In the genomic region with DNA sequence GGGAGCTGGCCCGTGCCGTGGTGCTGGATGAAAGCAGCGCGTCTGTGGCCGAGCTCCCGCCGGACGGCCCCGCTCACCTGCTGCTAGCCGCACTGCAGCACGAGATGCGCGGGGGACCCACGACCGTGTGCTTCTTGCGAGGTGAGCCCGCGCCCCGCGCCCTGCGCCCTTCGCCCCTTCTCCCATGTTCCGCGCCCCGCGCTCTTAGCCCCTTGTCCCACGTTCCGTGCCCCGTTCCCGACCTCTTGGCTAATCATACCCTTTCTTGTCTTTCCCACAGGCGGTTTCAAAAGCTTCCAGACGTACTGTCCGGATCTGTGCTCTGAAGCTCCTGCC, we compare ENCODE assay signal across 8 mouse cellular contexts. TPM values are rescaled to one million over a fixed set of nuclear protein-coding genes. Genes with fewer than 3 reads are reported as not detected.
DNase-seq lines count a peak whose midpoint lies in the region; ATAC-seq and TF ChIP-seq lines count a peak whose summit lies in the region.

No protein-coding gene starts in this region.

- TF ChIP-seq EP300 in heart, postnatal 0 days (IDR thresholded peaks at IDR 0.05; ENCODE audit: low read depth) = no peak

- H3K9me3 ChIP-seq in heart, embryonic 16.5 days (replicated peaks; ENCODE audit: control insufficient read depth, low read length) = no peaks in the 10 kb centered on the region
- H3K9me3 ChIP-seq in heart, postnatal 0 days (replicated peaks; ENCODE audit: control insufficient read depth, low read length) = no peaks in the 10 kb centered on the region

- 4% methylated on average over 33 of the region's 33 CpGs for WGBS in heart, embryonic 16.5 days
- 2% methylated on average over 33 of the region's 33 CpGs for WGBS in heart, postnatal 0 days
- under 1% methylated on average over 32 of the region's 33 CpGs for WGBS in macrophage (ENCODE audit: missing documents)

- H3K79me2 ChIP-seq in macrophage (ENCODE audit: inconsistent target) = peaks cover 8% of the 10 kb centered on the region; the same call in 1 of the 2 replicates

- H3K9ac ChIP-seq in heart, embryonic 16.5 days (ENCODE audit: low read length) = peak overlapping the region; percentile 72
- H3K9ac ChIP-seq in heart, postnatal 0 days (replicated peaks; ENCODE audit: low read depth, low read length) = peak overlapping the region; percentile 60

- H3K4me1 ChIP-seq in heart, embryonic 16.5 days (ENCODE audit: control insufficient read depth, insufficient read depth, low read length) = peaks cover 8% of the 10 kb centered on the region
- no peaks in the 10 kb centered on the region for H3K4me1 ChIP-seq in heart, postnatal 0 days (ENCODE audit: control insufficient read depth, insufficient read depth)

- no peak for ATAC-seq in heart, embryonic 16.5 days (replicated peaks; ENCODE audit: extremely low read depth, insufficient read depth, low FRiP score)
- ATAC-seq in heart, postnatal 0 days (ENCODE audit: insufficient read depth, low read depth) = no peak

- H3K36me3 ChIP-seq in heart, embryonic 16.5 days (ENCODE audit: control insufficient read depth, insufficient read depth) = no peaks in the 10 kb centered on the region
- no peaks in the 10 kb centered on the region for H3K36me3 ChIP-seq in heart, postnatal 0 days (replicated peaks; ENCODE audit: control insufficient read depth, insufficient read depth, low read length)
- no peaks in the 10 kb centered on the region for H3K36me3 ChIP-seq in macrophage (ENCODE audit: inconsistent target)

- peak overlapping the region; percentile 67 for H3K27ac ChIP-seq in heart, embryonic 16.5 days (ENCODE audit: low read length)
- H3K27ac ChIP-seq in heart, postnatal 0 days (ENCODE audit: low read depth) = peak overlapping the region; percentile 61; the same call in 1 of the 2 replicates
- peak overlapping the region; percentile 60 for H3K27ac ChIP-seq in macrophage

- peak overlapping the region; percentile 61 for H3K4me3 ChIP-seq in heart, embryonic 16.5 days (ENCODE audit: low read length)
- peak overlapping the region; percentile 58 for H3K4me3 ChIP-seq in heart, postnatal 0 days (ENCODE audit: low read depth, low read length)
- H3K4me3 ChIP-seq in macrophage (ENCODE audit: inconsistent target) = peak overlapping the region; percentile 55

- H3K27me3 ChIP-seq in heart, embryonic 16.5 days (ENCODE audit: control insufficient read depth, insufficient read depth, low read length) = peaks cover 16% of the 10 kb centered on the region
- H3K27me3 ChIP-seq in heart, postnatal 0 days (ENCODE audit: control insufficient read depth, insufficient read depth, low read length) = peaks cover 12% of the 10 kb centered on the region

- H3K4me2 ChIP-seq in heart, embryonic 16.5 days (ENCODE audit: low read depth, low read length) = peak overlapping the region; percentile 91
- peak overlapping the region; percentile 85 for H3K4me2 ChIP-seq in heart, postnatal 0 days (ENCODE audit: low read depth, low read length)

- TF ChIP-seq CTCF in heart, postnatal 0 days (IDR thresholded peaks at IDR 0.05; ENCODE audit: low read depth) = no peak

- DNase-seq in heart, adult 8-10 months (ENCODE audit: low spot score) = no peak
- DNase-seq in R1 (ENCODE audit: low read depth, low spot score) = peak; percentile 65
- DNase-seq in heart, postnatal 0 days (ENCODE audit: low spot score) = no peak
- no peak for DNase-seq in thymus, postnatal 0 days (ENCODE audit: low spot score)
- DNase-seq in layer of hippocampus, postnatal 10 days (ENCODE audit: low spot score in 2 of 2) = no peak
- no peak for DNase-seq in adrenal gland, postnatal 14 days

RNA-seq across cellular contexts. Expression of a gene that starts 0.5 kb away (rescaled TPM):
- polyA plus RNA-seq in heart, embryonic 16.5 days (2015; fragmentation: Nextera tagmentation; extraction: Ambion mirVana) = 10.4 and 18.1 TPM in 2 replicates
- 1 to 10 TPM in 2 of 4 experiments, under 1 TPM in 2; 0.27 to 1.6 (median 0.69) TPM for total RNA-seq in heart, adult 8-10 months (2022)
- total RNA-seq in heart, postnatal 0 days (2014; rRNA removed; ENCODE audit: low replicate concordance) = 6.8 and 13.8 TPM in 2 replicates
- 5.1 and 7.3 TPM in 2 replicates for polyA plus RNA-seq in heart, postnatal 0 days (2015; fragmentation: Nextera tagmentation; extraction: Ambion mirVana)
- total RNA-seq in macrophage (2018; cell fraction: chromatin; rRNA removed) = 1,000 to 10,000 TPM in 2 of 26 experiments, 100 to 1,000 TPM in 18, 10 to 100 TPM in 6; 13.9 to 1,411 (median 390) TPM
- total RNA-seq in macrophage (2018; cell fraction: cytosol; rRNA removed) = 100 to 1,000 TPM in 17 of 26 experiments, 10 to 100 TPM in 6, 1 to 10 TPM in 3; 7.9 to 760 (median 199) TPM
- total RNA-seq in macrophage (2018; cell fraction: nucleus; rRNA removed) = 1,000 to 10,000 TPM in 6 of 26 experiments, 100 to 1,000 TPM in 16, 10 to 100 TPM in 4; 20.8 to 1,715 (median 596) TPM
- polyA plus RNA-seq in macrophage (2018) = 2.5 to 7.1 TPM (median 3.9 TPM) in 3 replicates
- polyA plus RNA-seq in thymus, postnatal 0 days (2015; fragmentation: Nextera tagmentation; extraction: Ambion mirVana) = 145 and 188 TPM in 2 replicates
- 1 to 10 TPM; 3.1 to 3.7 TPM for total RNA-seq in layer of hippocampus, postnatal 10 days (2021)
- 1.9 and 9.9 TPM in 2 replicates for total RNA-seq in adrenal gland, postnatal 14 days (2021)

RNA-seq across cellular contexts. Expression of a gene that starts 2.0 kb away (rescaled TPM):
- not detected in 2 replicates for polyA plus RNA-seq in heart, embryonic 16.5 days (2015; fragmentation: Nextera tagmentation; extraction: Ambion mirVana)
- not detected for total RNA-seq in heart, adult 8-10 months (2022)
- total RNA-seq in heart, postnatal 0 days (2014; rRNA removed; ENCODE audit: low replicate concordance) = not detected in 2 replicates
- not detected in 2 replicates for polyA plus RNA-seq in heart, postnatal 0 days (2015; fragmentation: Nextera tagmentation; extraction: Ambion mirVana)
- 10 to 100 TPM in 1 of 26 experiments, 1 to 10 TPM in 12, under 1 TPM in 8, not detected in 5; 0.26 to 10.5 (median 1.5) TPM for total RNA-seq in macrophage (2018; cell fraction: chromatin; rRNA removed)
- total RNA-seq in macrophage (2018; cell fraction: cytosol; rRNA removed) = under 1 TPM in 23 of 26 experiments, not detected in 3; 0.04 to 0.29 (median 0.12) TPM
- 10 to 100 TPM in 1 of 26 experiments, 1 to 10 TPM in 16, under 1 TPM in 7, not detected in 2; 0.20 to 11.2 (median 1.3) TPM for total RNA-seq in macrophage (2018; cell fraction: nucleus; rRNA removed)
- not detected in 3 replicates for polyA plus RNA-seq in macrophage (2018)
- 0.14 and 0.39 TPM in 2 replicates for polyA plus RNA-seq in thymus, postnatal 0 days (2015; fragmentation: Nextera tagmentation; extraction: Ambion mirVana)
- not detected for total RNA-seq in layer of hippocampus, postnatal 10 days (2021)
- total RNA-seq in adrenal gland, postnatal 14 days (2021) = not detected in 2 replicates

RNA-seq across cellular contexts. Expression of a gene that starts 26.5 kb away (rescaled TPM):
- 1.3 and 1.4 TPM in 2 replicates for polyA plus RNA-seq in heart, embryonic 16.5 days (2015; fragmentation: Nextera tagmentation; extraction: Ambion mirVana)
- total RNA-seq in heart, adult 8-10 months (2022) = under 1 TPM; 0.41 to 0.78 (median 0.70) TPM
- total RNA-seq in heart, postnatal 0 days (2014; rRNA removed; ENCODE audit: low replicate concordance) = 1.1 and 2.0 TPM in 2 replicates
- polyA plus RNA-seq in heart, postnatal 0 days (2015; fragmentation: Nextera tagmentation; extraction: Ambion mirVana) = 0.67 and 0.71 TPM in 2 replicates
- 1 to 10 TPM in 1 of 26 experiments, under 1 TPM in 6, not detected in 19; 0.15 to 1.5 (median 0.28) TPM for total RNA-seq in macrophage (2018; cell fraction: chromatin; rRNA removed)
- total RNA-seq in macrophage (2018; cell fraction: cytosol; rRNA removed) = under 1 TPM in 2 of 26 experiments, not detected in 24; 0.05 to 0.21 TPM
- 10 to 100 TPM in 1 of 26 experiments, 1 to 10 TPM in 2, under 1 TPM in 10, not detected in 13; 0.12 to 11.7 (median 0.28) TPM for total RNA-seq in macrophage (2018; cell fraction: nucleus; rRNA removed)
- polyA plus RNA-seq in macrophage (2018) = not detected in 3 replicates
- polyA plus RNA-seq in thymus, postnatal 0 days (2015; fragmentation: Nextera tagmentation; extraction: Ambion mirVana) = 0.47 and 0.50 TPM in 2 replicates
- total RNA-seq in layer of hippocampus, postnatal 10 days (2021) = under 1 TPM; 0.23 to 0.29 TPM
- 2.6 TPM in 2 replicates for total RNA-seq in adrenal gland, postnatal 14 days (2021)
